ENCODE assay signal across 8 mouse cellular contexts in the genomic region with DNA sequence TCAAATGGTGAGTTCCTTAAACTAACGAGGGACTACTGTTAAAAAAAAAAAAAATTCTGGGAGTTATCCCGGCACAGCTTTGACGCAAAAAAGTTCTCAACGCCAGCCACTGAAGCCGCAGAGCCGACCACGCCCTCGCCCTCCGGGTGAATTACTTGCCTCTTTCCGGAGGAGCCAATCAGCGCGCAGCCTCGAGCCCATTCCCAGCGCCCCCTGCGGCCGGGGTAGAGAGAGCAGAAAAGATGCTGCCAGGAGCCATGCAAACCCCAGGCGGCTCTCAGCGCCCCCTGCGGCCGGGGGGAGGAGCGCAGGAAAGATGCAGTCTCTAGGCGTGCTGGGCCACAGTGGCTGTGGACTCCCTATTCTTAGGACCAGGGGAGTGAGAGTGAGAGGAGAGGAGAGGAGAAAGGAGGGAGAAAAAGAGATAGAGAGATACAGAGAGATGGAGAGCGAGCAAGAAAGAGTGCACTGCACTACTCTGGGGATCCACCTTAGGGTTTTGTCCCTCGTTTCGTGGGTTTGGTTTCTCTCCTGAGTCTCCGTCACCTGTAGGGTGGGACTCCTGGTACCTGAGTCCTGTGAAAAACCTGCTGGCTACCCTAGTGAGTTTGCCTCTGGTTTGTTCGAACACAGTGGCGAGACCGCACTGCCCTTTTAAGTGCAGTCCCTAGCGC. TPM values are rescaled to one million over a fixed set of nuclear protein-coding genes. Genes with fewer than 3 reads are reported as not detected.
DNase-seq lines count a peak whose midpoint lies in the region; ATAC-seq lines count a peak whose summit lies in the region.

No protein-coding gene starts in this region.

- H3K36me3 ChIP-seq in hindbrain, embryonic 13.5 days, result no peaks in the 10 kb centered on the region

- no peaks in the 10 kb centered on the region for H3K27me3 ChIP-seq in hindbrain, embryonic 13.5 days

- H3K27ac ChIP-seq in hindbrain, embryonic 13.5 days, result peak overlapping the region; percentile 88

- H3K4me3 ChIP-seq in hindbrain, embryonic 13.5 days, result peak overlapping the region; percentile 83

- peak overlapping the region; percentile 66 for H3K4me2 ChIP-seq in hindbrain, embryonic 13.5 days

- under 1% methylated on average over 30 of the region's 30 CpGs for WGBS in hindbrain, embryonic 13.5 days

- no peaks in the 10 kb centered on the region for H3K9me3 ChIP-seq in hindbrain, embryonic 13.5 days

- DNase-seq in NIH3T3 (ENCODE audit: low read depth), result peak; percentile 95
- DNase-seq in cerebellum, postnatal 10 days, result peak; percentile 87 to 89
- peak; percentile 70 to 75 for DNase-seq in frontal cortex, postnatal 10 days (ENCODE audit: low spot score in 2 of 2)
- DNase-seq in layer of hippocampus, postnatal 25 days (ENCODE audit: extremely low spot score in 1 of 2, low spot score in 1 of 2), result peak; percentile 64 to 73
- DNase-seq in lung, postnatal 25 days (ENCODE audit: low spot score), result peak; percentile 91
- DNase-seq in retina, embryonic 14.5 days (ENCODE audit: low spot score), result peak; percentile 85
- DNase-seq in urinary bladder, adult 18-20 months (ENCODE audit: low spot score in 2 of 2), result peak; percentile 86

- peak overlapping the region; percentile 83 for H3K9ac ChIP-seq in hindbrain, embryonic 13.5 days

- peak; percentile 79; the same call in 1 of the 2 replicates for ATAC-seq in hindbrain, embryonic 13.5 days (ENCODE audit: low FRiP score)

- H3K4me1 ChIP-seq in hindbrain, embryonic 13.5 days (replicated peaks), result peaks cover 20% of the 10 kb centered on the region

RNA-seq across cellular contexts. Expression of gene Exd1, which starts 0.4 kb away (rescaled TPM):
- polyA plus RNA-seq in hindbrain, embryonic 13.5 days (2015; fragmentation: Nextera tagmentation; extraction: Ambion mirVana), result 0.55 and 0.58 TPM in 2 replicates
- total RNA-seq in layer of hippocampus, postnatal 25 days (2021), result under 1 TPM; 0.49 to 0.96 TPM

RNA-seq across cellular contexts. Expression of gene Chp1, which starts 0.5 kb away (rescaled TPM):
- 63.0 and 64.3 TPM in 2 replicates for polyA plus RNA-seq in hindbrain, embryonic 13.5 days (2015; fragmentation: Nextera tagmentation; extraction: Ambion mirVana)
- total RNA-seq in layer of hippocampus, postnatal 25 days (2021), result 100 to 1,000 TPM; 142 to 159 TPM

Comparison
In these comparisons a context has a peak if more than half of its experiments do, and no peak if none do; other contexts are left out.
1. Peak in every context shown above with its lines: DNase-seq, ATAC-seq, H3K4me3 ChIP-seq and H3K27ac ChIP-seq.